Mouse (Mus musculus) yolk sac, embryonic 10.5 days (tissue): Measurements from ENCODE around the gene Wdr17.

ENCODE experiments used
- DNase-seq: peaks from one replicate; pipeline ENCODE4 v3.0.0-alpha.2; 2017; ENCODE audit warnings: low spot score

Gene Wdr17

GRCm38 (mm10) chr8:54597386-54597785 is 289.6 kb downstream of the Wdr17 start:
- no peak for DNase-seq

DNA sequence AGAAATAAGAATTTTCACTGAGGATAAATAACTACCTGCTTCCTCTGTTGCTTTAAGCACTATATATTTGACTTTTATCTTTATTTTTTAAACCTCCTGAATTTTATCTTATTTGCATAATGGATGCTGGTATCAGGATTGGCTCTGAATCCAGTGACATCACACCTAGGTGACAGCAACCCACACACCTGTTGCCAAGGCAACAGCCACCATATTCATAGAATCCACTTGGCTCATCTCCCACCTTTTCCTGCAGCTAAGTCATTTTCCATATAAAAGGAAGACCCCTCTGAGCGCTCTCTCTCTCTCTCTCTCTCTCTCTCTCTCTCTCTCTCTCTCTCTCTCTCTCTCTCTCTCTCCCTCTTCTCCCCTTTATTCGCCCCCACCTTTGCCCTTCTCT is 290.0 kb downstream of the Wdr17 start:
- no peak for DNase-seq

GRCm38 (mm10) chr8:54596051-54596450 is 290.9 kb downstream of the Wdr17 start:
- DNase-seq: no peak

DNA sequence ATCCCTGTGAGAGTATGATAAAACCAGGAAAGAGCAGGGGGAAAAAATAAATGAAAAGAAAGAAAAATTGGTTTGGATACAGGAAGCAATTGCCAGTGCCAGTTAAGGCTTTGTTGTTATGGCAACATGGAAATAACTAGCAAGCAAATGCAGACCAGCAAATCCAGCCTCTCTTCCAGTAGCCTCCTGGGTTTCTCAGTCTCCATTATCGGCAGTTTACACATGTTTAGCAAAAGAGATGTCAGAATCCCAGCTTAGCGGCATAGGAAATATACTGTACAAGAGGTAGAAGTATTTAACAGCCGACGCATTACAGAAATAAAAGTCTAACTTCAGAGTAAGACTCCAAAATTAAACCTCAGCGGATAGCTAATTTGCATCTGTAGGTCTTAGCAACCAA is 292.4 kb downstream of the Wdr17 start:
- no peak for DNase-seq

DNA sequence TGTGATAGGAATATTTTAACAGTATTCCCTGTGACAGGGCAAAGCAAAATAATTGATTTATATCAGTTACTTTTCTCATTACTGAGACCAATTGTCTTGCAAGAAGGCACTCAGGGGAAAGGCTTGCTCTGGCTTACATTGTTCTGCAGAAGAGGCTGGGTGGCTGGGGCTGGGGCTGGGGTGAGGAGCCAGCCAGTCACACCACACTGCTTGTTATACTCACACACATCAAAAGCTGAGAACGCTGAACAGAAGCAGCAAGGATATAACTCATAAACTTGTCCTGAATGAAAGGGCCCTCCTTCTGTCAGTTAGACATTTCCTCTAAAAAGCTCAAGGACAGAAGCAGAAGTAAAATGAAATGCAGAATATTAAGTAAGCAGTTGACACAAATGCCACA is 304.1 kb downstream of the Wdr17 start:
- DNase-seq: no peak

DNA sequence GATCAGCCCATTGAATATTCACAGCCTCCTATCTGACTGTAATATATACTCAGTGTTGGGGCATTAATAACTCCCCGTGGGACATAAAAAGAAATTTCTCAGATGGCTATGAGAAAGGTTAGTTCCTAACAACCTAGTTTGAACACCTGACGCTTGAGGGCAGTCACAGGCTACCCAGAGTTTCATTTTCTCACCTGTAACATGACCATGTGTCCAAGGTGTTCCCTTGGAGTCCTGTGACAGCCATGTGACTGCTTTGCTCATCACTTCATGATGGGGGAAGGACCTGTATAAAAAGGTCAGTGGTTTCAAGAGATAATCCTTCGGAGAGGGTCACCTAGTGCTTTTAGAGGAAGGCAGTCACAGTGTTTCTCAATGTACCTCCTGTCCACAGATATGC is 305.5 kb downstream of the Wdr17 start:
- no peak for DNase-seq
